Mouse (Mus musculus) stomach, postnatal 0 days (tissue): Measurements from ENCODE around the gene Adamts4.

Experiments used
- CTCF ChIP-seq: IDR thresholded peaks from 2 replicates; pipeline ENCODE4 v1.5.1; 2016; ENCODE audit warnings: antibody characterized with exemption, low read depth, mild to moderate bottlenecking, moderate library complexity
- EP300 ChIP-seq: optimal IDR thresholded peaks from 2 replicates; pipeline ENCODE3; 2016; ENCODE audit warnings: antibody characterized with exemption

DNA sequence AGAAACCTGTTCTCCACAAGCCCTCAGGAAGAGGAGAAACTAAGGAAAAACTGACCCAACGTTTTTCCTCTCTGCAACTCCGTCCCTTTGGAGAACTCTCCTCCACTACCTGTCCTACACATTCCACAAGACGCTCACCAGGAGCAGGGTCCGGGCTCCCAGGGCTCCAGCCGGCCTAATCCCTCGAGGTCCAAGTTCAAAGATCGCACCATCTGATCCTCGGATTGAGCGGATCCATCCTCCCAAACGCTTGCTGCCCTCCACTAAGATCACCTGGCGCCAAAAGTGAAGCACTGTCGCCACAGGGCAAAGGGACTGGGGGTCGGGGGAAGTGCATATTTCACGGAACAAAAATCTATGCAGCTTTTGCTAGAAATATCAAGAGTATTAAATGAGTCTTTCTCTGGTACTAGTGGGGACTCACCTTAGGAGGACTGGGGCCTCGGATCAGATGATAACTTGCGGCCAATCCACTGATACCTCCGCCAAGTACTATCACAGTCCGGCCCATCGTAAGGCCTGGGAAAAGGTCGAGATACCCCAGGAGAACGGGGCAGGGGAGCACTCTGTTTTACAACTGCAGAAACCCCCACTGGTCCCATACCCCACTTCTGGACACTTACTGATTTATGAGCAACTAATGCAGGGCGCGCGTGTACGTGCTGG, 30.2 kb downstream of the Adamts4 start:
- no peak for TF ChIP-seq CTCF
- no peak for TF ChIP-seq EP300
